Mouse (Mus musculus): ENCODE results near the gene Zmiz2. TPM values are rescaled to one million over a fixed set of nuclear protein-coding genes. Genes with fewer than 3 reads are reported as not detected.
"Not testable (repeated sequence)": the region's sequence is repeated elsewhere in the genome, so short reads cannot be mapped to it uniquely, and the experiment has no call there.

The Zmiz2 gene
- polyA plus RNA-seq, 1 experiment from 2014 or later: 12.7 TPM

DNA sequence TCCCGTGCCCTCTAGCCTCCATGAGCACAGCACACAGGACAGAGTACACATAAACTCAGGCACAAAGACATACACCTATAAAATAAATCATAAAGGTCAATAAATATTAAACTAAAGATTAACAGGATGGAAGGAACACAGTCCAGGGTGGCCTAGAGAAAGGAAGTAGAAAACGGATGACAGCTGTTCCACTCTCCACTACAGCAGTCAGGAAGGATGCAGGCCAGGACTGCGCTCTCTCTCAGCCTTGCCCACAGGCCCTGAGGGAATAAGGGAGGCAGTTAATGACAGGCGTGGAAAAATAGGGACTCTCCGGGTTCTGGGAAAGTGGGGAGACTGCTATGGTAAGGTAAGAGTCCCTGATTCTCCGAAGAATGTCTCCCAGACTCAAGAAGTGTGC, 22.4 kb upstream of the Zmiz2 start:
- H3K4me3 ChIP-seq (ENCODE audit: low read depth, low read length): no peak overlapping the region
- ATAC-seq (replicated peaks; ENCODE audit: low FRiP score) (no peak), DNase-seq (ENCODE audit: low spot score) (no peak)
- no peaks in the 10 kb centered on the region for H3K27me3 ChIP-seq (replicated peaks; ENCODE audit: control insufficient read depth, insufficient read depth, low read length)
- no peaks in the 10 kb centered on the region for H3K36me3 ChIP-seq (ENCODE audit: control insufficient read depth, insufficient read depth, low read length)
- H3K4me2 ChIP-seq: no peak overlapping the region
- no peak overlapping the region for H3K9ac ChIP-seq (ENCODE audit: low read depth, low read length)
- H3K4me1 ChIP-seq (replicated peaks; ENCODE audit: control insufficient read depth, insufficient read depth, low read length): no peaks in the 10 kb centered on the region; the same call in 1 of the 2 replicates
- H3K9me3 ChIP-seq (ENCODE audit: control insufficient read depth, low read length): no peaks in the 10 kb centered on the region
- WGBS: 83% methylated on average over 6 of the region's 6 CpGs
- H3K27ac ChIP-seq (ENCODE audit: low read depth, low read length): no peak overlapping the region

GRCm38 (mm10) chr11:6367156-6367555, 21.7 kb upstream of the Zmiz2 start:
- no peak overlapping the region for H3K27ac ChIP-seq (ENCODE audit: low read depth, low read length)
- no peaks in the 10 kb centered on the region for H3K27me3 ChIP-seq (replicated peaks; ENCODE audit: control insufficient read depth, insufficient read depth, low read length)
- H3K4me2 ChIP-seq: no peak overlapping the region
- no peaks in the 10 kb centered on the region; the same call in 1 of the 2 replicates for H3K4me1 ChIP-seq (replicated peaks; ENCODE audit: control insufficient read depth, insufficient read depth, low read length)
- no peak overlapping the region for H3K4me3 ChIP-seq (ENCODE audit: low read depth, low read length)
- no peak overlapping the region for H3K9ac ChIP-seq (ENCODE audit: low read depth, low read length)
- WGBS: 80% methylated on average over 4 of the region's 4 CpGs
- ATAC-seq (replicated peaks; ENCODE audit: low FRiP score) (no peak), DNase-seq (ENCODE audit: low spot score) (no peak)
- H3K9me3 ChIP-seq (ENCODE audit: control insufficient read depth, low read length): no peaks in the 10 kb centered on the region
- H3K36me3 ChIP-seq (ENCODE audit: control insufficient read depth, insufficient read depth, low read length): no peaks in the 10 kb centered on the region

GRCm38 (mm10) chr11:6367986-6368385, 20.9 kb upstream of the Zmiz2 start:
- ATAC-seq (replicated peaks; ENCODE audit: low FRiP score); H3K27ac ChIP-seq (ENCODE audit: low read depth, low read length); H3K9me3 ChIP-seq (ENCODE audit: control insufficient read depth, low read length); H3K4me1 ChIP-seq (replicated peaks; ENCODE audit: control insufficient read depth, insufficient read depth, low read length); H3K27me3 ChIP-seq (replicated peaks; ENCODE audit: control insufficient read depth, insufficient read depth, low read length); H3K36me3 ChIP-seq (ENCODE audit: control insufficient read depth, insufficient read depth, low read length); H3K4me3 ChIP-seq (ENCODE audit: low read depth, low read length); H3K4me2 ChIP-seq; H3K9ac ChIP-seq (ENCODE audit: low read depth, low read length); DNase-seq (ENCODE audit: low spot score): not testable (repeated sequence)
- 77% methylated on average over 5 of the region's 5 CpGs for WGBS

- ATAC-seq (replicated peaks; ENCODE audit: low FRiP score): no peak
- no peak overlapping the region for H3K9ac ChIP-seq (ENCODE audit: low read depth, low read length)
- no peaks in the 10 kb centered on the region for H3K27me3 ChIP-seq (replicated peaks; ENCODE audit: control insufficient read depth, insufficient read depth, low read length)
- no peaks in the 10 kb centered on the region for H3K9me3 ChIP-seq (ENCODE audit: control insufficient read depth, low read length)
- DNase-seq (ENCODE audit: low spot score): no peak
- 80% methylated on average over 11 of the region's 11 CpGs for WGBS
- H3K36me3 ChIP-seq (ENCODE audit: control insufficient read depth, insufficient read depth, low read length): no peaks in the 10 kb centered on the region
- no peak overlapping the region for H3K27ac ChIP-seq (ENCODE audit: low read depth, low read length)
- no peaks in the 10 kb centered on the region for H3K4me1 ChIP-seq (replicated peaks; ENCODE audit: control insufficient read depth, insufficient read depth, low read length)
- H3K4me3 ChIP-seq (ENCODE audit: low read depth, low read length): no peak overlapping the region
- no peak overlapping the region for H3K4me2 ChIP-seq
Observed at GRCm38 (mm10) chr11:6371376-6372155, 17.3 kb upstream of the Zmiz2 start.

GRCm38 (mm10) chr11:6372784-6373183, 16.1 kb upstream of the Zmiz2 start:
- DNase-seq (ENCODE audit: low spot score) (no peak), ATAC-seq (replicated peaks; ENCODE audit: low FRiP score) (no peak)
- no peaks in the 10 kb centered on the region for H3K9me3 ChIP-seq (ENCODE audit: control insufficient read depth, low read length)
- no peak overlapping the region for H3K4me3 ChIP-seq (ENCODE audit: low read depth, low read length)
- WGBS: 86% methylated on average over 9 of the region's 9 CpGs
- H3K36me3 ChIP-seq (ENCODE audit: control insufficient read depth, insufficient read depth, low read length): no peaks in the 10 kb centered on the region
- no peak overlapping the region for H3K27ac ChIP-seq (ENCODE audit: low read depth, low read length)
- H3K27me3 ChIP-seq (replicated peaks; ENCODE audit: control insufficient read depth, insufficient read depth, low read length): no peaks in the 10 kb centered on the region
- H3K9ac ChIP-seq (ENCODE audit: low read depth, low read length): no peak overlapping the region
- no peak overlapping the region for H3K4me2 ChIP-seq
- no peaks in the 10 kb centered on the region for H3K4me1 ChIP-seq (replicated peaks; ENCODE audit: control insufficient read depth, insufficient read depth, low read length)

- DNase-seq (ENCODE audit: low spot score) (no peak), ATAC-seq (replicated peaks; ENCODE audit: low FRiP score) (no peak)
- 80% methylated on average over 6 of the region's 6 CpGs for WGBS
- no peaks in the 10 kb centered on the region for H3K36me3 ChIP-seq (ENCODE audit: control insufficient read depth, insufficient read depth, low read length)
- no peaks in the 10 kb centered on the region for H3K9me3 ChIP-seq (ENCODE audit: control insufficient read depth, low read length)
- H3K9ac ChIP-seq (ENCODE audit: low read depth, low read length): no peak overlapping the region
- H3K27me3 ChIP-seq (replicated peaks; ENCODE audit: control insufficient read depth, insufficient read depth, low read length): no peaks in the 10 kb centered on the region
- no peak overlapping the region for H3K4me3 ChIP-seq (ENCODE audit: low read depth, low read length)
- no peak overlapping the region for H3K27ac ChIP-seq (ENCODE audit: low read depth, low read length)
- H3K4me1 ChIP-seq (replicated peaks; ENCODE audit: control insufficient read depth, insufficient read depth, low read length): no peaks in the 10 kb centered on the region
- no peak overlapping the region for H3K4me2 ChIP-seq
Observed at GRCm38 (mm10) chr11:6380916-6381315, 8.0 kb upstream of the Zmiz2 start.

DNA sequence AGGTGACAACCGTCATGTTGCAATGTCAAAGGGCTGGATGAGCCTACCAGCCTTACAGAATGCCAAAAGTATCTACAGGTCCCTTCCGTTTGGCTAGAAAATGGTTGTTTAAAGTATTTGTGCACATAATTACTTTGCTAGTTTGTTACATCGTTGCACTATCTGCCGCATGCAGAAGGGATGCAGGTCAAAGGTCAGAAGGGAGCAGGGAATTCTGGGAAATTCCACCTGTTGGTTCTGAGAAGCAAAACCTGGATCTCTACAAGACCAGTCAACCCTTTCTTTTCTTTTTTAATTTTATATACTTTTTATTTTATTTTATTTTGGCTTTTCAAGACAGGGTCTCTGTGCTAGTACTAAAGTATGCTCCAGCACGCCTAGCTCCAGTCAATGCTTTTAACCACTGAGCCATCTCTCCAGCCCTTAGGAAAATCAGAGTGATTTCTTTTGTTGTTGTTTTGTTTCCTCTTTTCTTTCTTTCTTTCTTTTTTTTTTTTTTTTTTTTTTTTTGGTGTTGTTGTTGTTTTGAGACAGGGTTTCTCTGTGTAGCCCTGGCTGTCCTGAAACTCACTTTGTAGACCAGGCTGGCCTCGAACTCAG, 648 bp upstream of the Zmiz2 start:
- DNase-seq (ENCODE audit: low spot score): no peak
- Histone ChIP-seq H3K9me3 (ENCODE audit: control insufficient read depth, low read length) (no peaks in the 10 kb centered on the region), H3K27me3 (replicated peaks; ENCODE audit: control insufficient read depth, insufficient read depth, low read length) (no peaks in the 10 kb centered on the region), H3K4me3 (ENCODE audit: low read depth, low read length) (peak overlapping the region; percentile 86), H3K4me1 (replicated peaks; ENCODE audit: control insufficient read depth, insufficient read depth, low read length) (peaks cover 27% of the 10 kb centered on the region), H3K27ac (ENCODE audit: low read depth, low read length) (peak overlapping the region; percentile 96), H3K36me3 (ENCODE audit: control insufficient read depth, insufficient read depth, low read length) (peaks cover 9% of the 10 kb centered on the region; the same call in 1 of the 2 replicates), H3K4me2 (peak overlapping the region; percentile 91), H3K9ac (ENCODE audit: low read depth, low read length) (peak overlapping the region; percentile 77)
- no peak for ATAC-seq (replicated peaks; ENCODE audit: low FRiP score)
- 89% methylated on average over 6 of the region's 6 CpGs for WGBS

DNA sequence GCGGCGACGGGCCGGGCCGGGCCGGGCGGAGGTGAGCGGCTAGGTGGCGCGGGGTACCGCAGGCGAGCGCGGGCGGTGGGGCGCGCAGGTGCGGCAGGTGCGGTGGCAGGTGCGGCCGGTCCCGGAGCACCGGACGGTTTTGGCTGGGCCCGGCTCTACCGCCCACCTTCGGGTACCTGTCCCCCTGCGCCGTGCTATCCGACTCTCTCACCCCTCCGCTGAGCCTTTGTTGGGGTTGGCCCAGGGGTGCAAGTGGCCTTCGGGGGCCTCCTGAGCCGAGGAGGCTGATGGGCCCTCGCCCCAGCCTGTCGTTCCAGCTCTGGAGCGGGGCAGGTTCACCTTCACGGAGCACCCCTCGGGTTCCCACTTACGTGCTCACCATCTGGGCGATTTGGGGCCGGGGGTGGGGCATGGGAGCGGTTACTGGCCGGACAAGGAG, 628 bp downstream of the Zmiz2 start:
- peak overlapping the region; percentile 86 for H3K4me3 ChIP-seq (ENCODE audit: low read depth, low read length)
- ATAC-seq (replicated peaks; ENCODE audit: low FRiP score): peak; percentile 5; the same call in 1 of the 2 replicates

More for the DNA sequence above, 628 bp downstream of the Zmiz2 start:
- Histone ChIP-seq H3K27ac (ENCODE audit: low read depth, low read length) (peak overlapping the region; percentile 96), H3K9ac (ENCODE audit: low read depth, low read length) (peak overlapping the region; percentile 77), H3K27me3 (replicated peaks; ENCODE audit: control insufficient read depth, insufficient read depth, low read length) (no peaks in the 10 kb centered on the region), H3K4me2 (peak overlapping the region; percentile 91), H3K36me3 (ENCODE audit: control insufficient read depth, insufficient read depth, low read length) (peaks cover 9% of the 10 kb centered on the region; the same call in 1 of the 2 replicates), H3K9me3 (ENCODE audit: control insufficient read depth, low read length) (no peaks in the 10 kb centered on the region), H3K4me1 (replicated peaks; ENCODE audit: control insufficient read depth, insufficient read depth, low read length) (peaks cover 27% of the 10 kb centered on the region)
- WGBS: under 1% methylated on average over 40 of the region's 43 CpGs
- peak; percentile 53 for DNase-seq (ENCODE audit: low spot score)

Measured in liver, embryonic 11.5 days (tissue).